Mouse (Mus musculus) forebrain, embryonic 11.5 days (tissue): ENCODE measurements at regions not wholly inside any gene's neighbourhood (a gene's known extent, or its start where the extent isn't known, plus 50 kb on each side); places are given as distances from the start of the nearest gene placed in this dataset.

Experiments used
- ATAC-seq: fragments of 200-750 bp; cut with Nextera tagmentation; replicated peaks from 2 replicates; pipeline ENCODE4 v1.8.0; 2017; ENCODE audit warnings: moderate TSS enrichment; ENCODE audit not compliant: low FRiP score
- DNase-seq: peaks from one replicate; pipeline ENCODE4 v3.0.0-alpha.2; 2017; ENCODE audit warnings: low spot score
- H3K27ac ChIP-seq: fragments of 300-500 bp; sonication (generic); 2 replicates; pipeline ENCODE4 v1.5.1; 2014; ENCODE audit warnings: low read depth, low read length
- H3K27me3 ChIP-seq: fragments of 300-500 bp; sonication (generic); 2 replicates; pipeline ENCODE4 v1.6.1; 2014; ENCODE audit warnings: mild to moderate bottlenecking, low read length, mixed read lengths; ENCODE audit not compliant: control insufficient read depth, insufficient read depth
- H3K36me3 ChIP-seq: fragments of 300-500 bp; sonication (generic); 2 replicates; pipeline ENCODE4 v1.6.1; 2014; ENCODE audit warnings: mild to moderate bottlenecking, low read length, moderate library complexity, mixed read lengths; ENCODE audit not compliant: control insufficient read depth, insufficient read depth
- H3K4me1 ChIP-seq: fragments of 300-500 bp; sonication (generic); replicated peaks from 2 replicates; pipeline ENCODE4 v1.6.1; 2014; ENCODE audit warnings: low read length, mixed read lengths; ENCODE audit not compliant: control insufficient read depth, insufficient read depth
- H3K4me2 ChIP-seq: fragments of 300-500 bp; sonication (generic); 2 replicates; pipeline ENCODE4 v1.6.1; 2014; ENCODE audit warnings: low read depth, mild to moderate bottlenecking, low read length, moderate library complexity, mixed read lengths; ENCODE audit not compliant: severe bottlenecking
- H3K4me3 ChIP-seq: fragments of 300-500 bp; sonication (generic); 2 replicates; pipeline ENCODE4 v1.5.1; 2014; ENCODE audit warnings: low read depth, low read length
- H3K9ac ChIP-seq: fragments of 300-500 bp; sonication (generic); 2 replicates; pipeline ENCODE4 v1.6.1; 2014; ENCODE audit warnings: low read length
- H3K9me3 ChIP-seq: fragments of 300-500 bp; sonication (generic); 2 replicates; pipeline ENCODE4 v1.6.1; 2016; ENCODE audit warnings: low read length, mixed read lengths; ENCODE audit not compliant: control insufficient read depth
- WGBS: fragments of 180-500 bp; shearing (Covaris S2); extraction: QIAGEN DNeasy Blood & Tissue Kit; methylation state at CpG from one replicate; pipeline ENCODE4 v1.1.7; 2014; 5-methylcytosine and 5-hydroxymethylcytosine counted together

GRCm38 (mm10) chr12:77179138-77179537 is 58.8 kb upstream of the Fut8 start:
- H3K9ac ChIP-seq: no peak overlapping the region
- DNase-seq (no peak), ATAC-seq (no peak)
- no peak overlapping the region for H3K27ac ChIP-seq
- H3K4me3 ChIP-seq: no peak overlapping the region
- H3K4me1 ChIP-seq: 0 out of 2 replicates have a peak, but pooled peaks cover 1% of the 10 kb centered on the region
- H3K9me3 ChIP-seq: no peaks in the 10 kb centered on the region
- WGBS: 94% methylated on average over 7 of the region's 7 CpGs
- H3K4me2 ChIP-seq: no peak overlapping the region
- H3K36me3 ChIP-seq: no peaks in the 10 kb centered on the region
- H3K27me3 ChIP-seq: no peaks in the 10 kb centered on the region

- H3K4me2 ChIP-seq: no peak overlapping the region
- no peaks in the 10 kb centered on the region for H3K36me3 ChIP-seq
- H3K9me3 ChIP-seq: no peaks in the 10 kb centered on the region
- no peak overlapping the region for H3K27ac ChIP-seq
- no peak overlapping the region for H3K9ac ChIP-seq
- DNase-seq (no peak), ATAC-seq (no peak)
- 44% methylated on average over 15 of the region's 15 CpGs for WGBS
- no peaks in the 10 kb centered on the region for H3K27me3 ChIP-seq
- H3K4me3 ChIP-seq: no peak overlapping the region
- 0 out of 2 replicates have a peak, but pooled peaks cover 1% of the 10 kb centered on the region for H3K4me1 ChIP-seq
Measured at GRCm38 (mm10) chr12:77177811-77178578, 59.9 kb upstream of the Fut8 start.

GRCm38 (mm10) chr12:77177303-77177702 is 60.6 kb upstream of the Fut8 start:
- WGBS: 70% methylated on average over 3 of the region's 3 CpGs
- ATAC-seq: no peak

GRCm38 (mm10) chr12:77174032-77174431 is 63.9 kb upstream of the Fut8 start:
- no peak overlapping the region for H3K4me2 ChIP-seq
- no peaks in the 10 kb centered on the region for H3K27me3 ChIP-seq
- H3K9me3 ChIP-seq: no peaks in the 10 kb centered on the region
- no peaks in the 10 kb centered on the region for H3K36me3 ChIP-seq
- ATAC-seq: no peak
- H3K4me1 ChIP-seq: 0 out of 2 replicates have a peak, but pooled peaks cover 1% of the 10 kb centered on the region
- H3K9ac ChIP-seq: no peak overlapping the region
- H3K27ac ChIP-seq: no peak overlapping the region
- no peak overlapping the region for H3K4me3 ChIP-seq
- no peak for DNase-seq

More at GRCm38 (mm10) chr12:77177303-77177702, 60.6 kb upstream of the Fut8 start:
- Histone ChIP-seq H3K9ac (no peak overlapping the region), H3K4me1 (0 out of 2 replicates have a peak, but pooled peaks cover 1% of the 10 kb centered on the region), H3K4me2 (no peak overlapping the region), H3K4me3 (no peak overlapping the region), H3K27ac (no peak overlapping the region), H3K27me3 (no peaks in the 10 kb centered on the region), H3K9me3 (no peaks in the 10 kb centered on the region), H3K36me3 (no peaks in the 10 kb centered on the region)
- DNase-seq: no peak

GRCm38 (mm10) chr12:77172540-77172939 is 65.4 kb upstream of the Fut8 start:
- ATAC-seq (no peak), DNase-seq (no peak)
- no peak overlapping the region for H3K4me3 ChIP-seq
- no peaks in the 10 kb centered on the region for H3K4me1 ChIP-seq
- H3K27ac ChIP-seq: no peak overlapping the region
- no peak overlapping the region for H3K4me2 ChIP-seq
- H3K36me3 ChIP-seq: no peaks in the 10 kb centered on the region
- no peaks in the 10 kb centered on the region for H3K9me3 ChIP-seq
- 91% methylated on average over 2 of the region's 2 CpGs for WGBS
- H3K27me3 ChIP-seq: no peaks in the 10 kb centered on the region
- H3K9ac ChIP-seq: no peak overlapping the region

GRCm38 (mm10) chr12:77170257-77170656 is 67.7 kb upstream of the Fut8 start:
- no peak for ATAC-seq
- WGBS: 85% methylated on average over 5 of the region's 5 CpGs
- no peaks in the 10 kb centered on the region for H3K36me3 ChIP-seq
- H3K4me1 ChIP-seq: no peaks in the 10 kb centered on the region
- no peak overlapping the region for H3K9ac ChIP-seq
- no peaks in the 10 kb centered on the region for H3K9me3 ChIP-seq
- no peak for DNase-seq
- no peak overlapping the region for H3K4me3 ChIP-seq
- no peaks in the 10 kb centered on the region for H3K27me3 ChIP-seq
- H3K27ac ChIP-seq: no peak overlapping the region
- H3K4me2 ChIP-seq: no peak overlapping the region

- no peaks in the 10 kb centered on the region for H3K27me3 ChIP-seq
- no peak overlapping the region for H3K4me3 ChIP-seq
- H3K4me1 ChIP-seq: no peaks in the 10 kb centered on the region
- no peaks in the 10 kb centered on the region for H3K36me3 ChIP-seq
- WGBS: 74% methylated on average over 1 of the region's 1 CpGs
- H3K9me3 ChIP-seq: no peaks in the 10 kb centered on the region
- ATAC-seq: no peak
- no peak overlapping the region for H3K9ac ChIP-seq
- H3K4me2 ChIP-seq: no peak overlapping the region
- H3K27ac ChIP-seq: no peak overlapping the region
- DNase-seq: no peak
Measured at GRCm38 (mm10) chr12:77168367-77168766, 69.6 kb upstream of the Fut8 start.

GRCm38 (mm10) chr12:77156698-77157097 is 81.2 kb upstream of the Fut8 start:
- Histone ChIP-seq H3K27me3 (no peaks in the 10 kb centered on the region), H3K9me3 (no peaks in the 10 kb centered on the region), H3K9ac (no peak overlapping the region), H3K4me1 (no peaks in the 10 kb centered on the region), H3K27ac (no peak overlapping the region), H3K36me3 (no peaks in the 10 kb centered on the region), H3K4me2 (no peak overlapping the region), H3K4me3 (no peak overlapping the region)
- DNase-seq: no peak
- no peak for ATAC-seq
- WGBS: 86% methylated on average over 2 of the region's 2 CpGs

GRCm38 (mm10) chr12:77155626-77156025 is 82.3 kb upstream of the Fut8 start:
- ATAC-seq (no peak), DNase-seq (no peak)
- no peak overlapping the region for H3K4me3 ChIP-seq
- no peaks in the 10 kb centered on the region for H3K4me1 ChIP-seq
- H3K9ac ChIP-seq: no peak overlapping the region
- WGBS: 78% methylated on average over 6 of the region's 6 CpGs
- H3K27me3 ChIP-seq: no peaks in the 10 kb centered on the region
- no peaks in the 10 kb centered on the region for H3K36me3 ChIP-seq
- H3K9me3 ChIP-seq: no peaks in the 10 kb centered on the region
- no peak overlapping the region for H3K4me2 ChIP-seq
- H3K27ac ChIP-seq: no peak overlapping the region
